Mouse (Mus musculus): ENCODE measurements around the gene Glt1d1. TPM values are rescaled to one million over a fixed set of nuclear protein-coding genes. Genes with fewer than 3 reads are reported as not detected.
"Not testable (repeated sequence)": the region's sequence is repeated elsewhere in the genome, so short reads cannot be mapped to it uniquely, and the experiment has no call there.

Glt1d1 gene
- polyA plus RNA-seq, 1 experiment from 2014 or later = 0.94 TPM

GRCm38 (mm10) chr5:127720591-127721379 lies 88.7 kb downstream of the Glt1d1 start:
- no peak for DNase-seq (ENCODE audit: low spot score)
- H3K36me3 ChIP-seq = no peaks in the 10 kb centered on the region
- no peaks in the 10 kb centered on the region for H3K27me3 ChIP-seq (ENCODE audit: low read depth, poor library complexity, severe bottlenecking)
- WGBS = 39% methylated on average over 15 of the region's 15 CpGs
- no peak overlapping the region for H3K27ac ChIP-seq
- no peaks in the 10 kb centered on the region for H3K9me3 ChIP-seq (replicated peaks)
- H3K4me3 ChIP-seq = peak overlapping the region; percentile 10; the same call in 1 of the 2 replicates
- H3K4me1 ChIP-seq = no peaks in the 10 kb centered on the region

- H3K9me3 ChIP-seq (replicated peaks); H3K4me1 ChIP-seq; H3K27me3 ChIP-seq (ENCODE audit: low read depth, poor library complexity, severe bottlenecking); H3K27ac ChIP-seq; H3K36me3 ChIP-seq; H3K4me3 ChIP-seq: not testable (repeated sequence)
- 96% methylated on average over 12 of the region's 12 CpGs for WGBS
- peak; percentile 17 for DNase-seq (ENCODE audit: low spot score)
Measured at GRCm38 (mm10) chr5:127722171-127722570, 90.1 kb downstream of the Glt1d1 start.

GRCm38 (mm10) chr5:127730351-127730750 lies 98.3 kb downstream of the Glt1d1 start:
- no peaks in the 10 kb centered on the region for H3K36me3 ChIP-seq
- DNase-seq (ENCODE audit: low spot score) = no peak
- no peak overlapping the region for H3K27ac ChIP-seq
- H3K4me3 ChIP-seq = no peak overlapping the region
- no peaks in the 10 kb centered on the region for H3K9me3 ChIP-seq (replicated peaks)
- no peaks in the 10 kb centered on the region for H3K27me3 ChIP-seq (ENCODE audit: low read depth, poor library complexity, severe bottlenecking)
- no peaks in the 10 kb centered on the region for H3K4me1 ChIP-seq
- WGBS = 93% methylated on average over 2 of the region's 2 CpGs

GRCm38 (mm10) chr5:127741331-127741730 lies 109.3 kb downstream of the Glt1d1 start:
- WGBS = 92% methylated on average over 16 of the region's 16 CpGs
- H3K27ac ChIP-seq = no peak overlapping the region
- no peaks in the 10 kb centered on the region for H3K9me3 ChIP-seq (replicated peaks)
- no peak for DNase-seq (ENCODE audit: low spot score)
- H3K4me3 ChIP-seq = no peak overlapping the region
- no peaks in the 10 kb centered on the region for H3K36me3 ChIP-seq
- no peaks in the 10 kb centered on the region for H3K27me3 ChIP-seq (ENCODE audit: low read depth, poor library complexity, severe bottlenecking)
- no peaks in the 10 kb centered on the region for H3K4me1 ChIP-seq

GRCm38 (mm10) chr5:127749540-127749939 lies 117.5 kb downstream of the Glt1d1 start:
- not testable (repeated sequence) for H3K27ac ChIP-seq; H3K4me3 ChIP-seq; DNase-seq (ENCODE audit: low spot score); H3K9me3 ChIP-seq (replicated peaks); H3K36me3 ChIP-seq; H3K4me1 ChIP-seq; H3K27me3 ChIP-seq (ENCODE audit: low read depth, poor library complexity, severe bottlenecking)
- WGBS = 90% methylated on average over 3 of the region's 3 CpGs

- no peaks in the 10 kb centered on the region for H3K9me3 ChIP-seq (replicated peaks)
- no peak for DNase-seq (ENCODE audit: low spot score)
- H3K27me3 ChIP-seq (ENCODE audit: low read depth, poor library complexity, severe bottlenecking) = no peaks in the 10 kb centered on the region
- H3K27ac ChIP-seq = no peak overlapping the region
- peaks cover 6% of the 10 kb centered on the region for H3K4me1 ChIP-seq
- 22% methylated on average over 20 of the region's 20 CpGs for WGBS
- H3K4me3 ChIP-seq = no peak overlapping the region
- H3K36me3 ChIP-seq = no peaks in the 10 kb centered on the region
Measured at GRCm38 (mm10) chr5:127751262-127751975, 119.4 kb downstream of the Glt1d1 start.

GRCm38 (mm10) chr5:127755594-127755993 lies 123.5 kb downstream of the Glt1d1 start:
- Histone ChIP-seq H3K27me3 (ENCODE audit: low read depth, poor library complexity, severe bottlenecking) (no peaks in the 10 kb centered on the region), H3K36me3 (no peaks in the 10 kb centered on the region), H3K9me3 (replicated peaks) (no peaks in the 10 kb centered on the region), H3K4me1 (peaks cover 6% of the 10 kb centered on the region), H3K4me3 (no peak overlapping the region), H3K27ac (no peak overlapping the region)
- no peak for DNase-seq (ENCODE audit: low spot score)
- WGBS = 88% methylated on average over 4 of the region's 4 CpGs

- H3K9me3 ChIP-seq (replicated peaks) = no peaks in the 10 kb centered on the region
- WGBS = 87% methylated on average over 3 of the region's 3 CpGs
- no peaks in the 10 kb centered on the region for H3K27me3 ChIP-seq (ENCODE audit: low read depth, poor library complexity, severe bottlenecking)
- H3K4me1 ChIP-seq = peaks cover 5% of the 10 kb centered on the region
- no peaks in the 10 kb centered on the region for H3K36me3 ChIP-seq
- DNase-seq (ENCODE audit: low spot score) = no peak
- H3K4me3 ChIP-seq = no peak overlapping the region
- H3K27ac ChIP-seq = no peak overlapping the region
Measured at GRCm38 (mm10) chr5:127756011-127756410, 123.9 kb downstream of the Glt1d1 start.

- WGBS = 92% methylated on average over 4 of the region's 4 CpGs
Measured at GRCm38 (mm10) chr5:127756671-127757423, 124.8 kb downstream of the Glt1d1 start.

GRCm38 (mm10) chr5:127758576-127758975 lies 126.5 kb downstream of the Glt1d1 start:
- H3K4me1 ChIP-seq = no peaks in the 10 kb centered on the region
- DNase-seq (ENCODE audit: low spot score) = no peak
- no peak overlapping the region for H3K4me3 ChIP-seq
- H3K27me3 ChIP-seq (ENCODE audit: low read depth, poor library complexity, severe bottlenecking) = no peaks in the 10 kb centered on the region
- no peak overlapping the region for H3K27ac ChIP-seq
- 78% methylated on average over 4 of the region's 4 CpGs for WGBS
- no peaks in the 10 kb centered on the region for H3K9me3 ChIP-seq (replicated peaks)
- no peaks in the 10 kb centered on the region for H3K36me3 ChIP-seq

More at GRCm38 (mm10) chr5:127756671-127757423, 124.8 kb downstream of the Glt1d1 start:
- Histone ChIP-seq H3K27ac (no peak overlapping the region), H3K4me1 (no peaks in the 10 kb centered on the region), H3K4me3 (no peak overlapping the region), H3K36me3 (no peaks in the 10 kb centered on the region), H3K9me3 (replicated peaks) (no peaks in the 10 kb centered on the region), H3K27me3 (ENCODE audit: low read depth, poor library complexity, severe bottlenecking) (no peaks in the 10 kb centered on the region)
- DNase-seq (ENCODE audit: low spot score) = no peak
